Mouse (Mus musculus): ENCODE data around the gene Pou2f2.

Pou2f2 gene

DNA sequence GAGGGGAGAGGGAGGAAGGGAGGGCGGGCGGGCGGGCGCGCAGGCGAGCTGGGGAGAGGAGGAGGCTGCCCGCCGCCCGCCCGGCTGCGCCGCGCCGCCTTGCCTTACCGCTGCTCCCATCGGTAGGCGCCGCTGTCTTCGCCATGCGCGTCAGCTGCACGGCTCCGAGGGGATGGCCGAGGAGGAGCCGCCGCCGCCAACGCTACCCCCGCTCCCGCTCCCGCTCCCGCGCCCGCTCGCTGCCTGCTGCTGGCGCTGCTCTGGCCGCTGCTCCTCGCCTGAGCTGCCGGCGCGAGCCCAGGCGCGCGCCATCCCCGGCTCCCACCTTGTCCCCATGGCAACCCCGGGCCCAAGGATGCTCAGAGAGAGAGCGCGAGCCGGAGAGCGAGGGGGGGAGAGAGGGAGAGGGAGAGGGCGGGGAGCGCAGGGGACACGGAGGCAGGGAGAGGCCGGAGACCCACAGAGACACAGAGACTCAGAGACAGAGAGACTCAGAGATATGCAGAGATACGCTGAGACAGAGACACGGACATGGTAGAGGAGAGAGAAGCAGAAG is at the start of gene Pou2f2:
TSS of gene Pou2f2 (minus strand) at position 121 of the 556 bp plus-strand sequence.
- peak; percentile 47 to 78 for DNase-seq (ENCODE audit: low spot score in 2 of 2)

DNA sequence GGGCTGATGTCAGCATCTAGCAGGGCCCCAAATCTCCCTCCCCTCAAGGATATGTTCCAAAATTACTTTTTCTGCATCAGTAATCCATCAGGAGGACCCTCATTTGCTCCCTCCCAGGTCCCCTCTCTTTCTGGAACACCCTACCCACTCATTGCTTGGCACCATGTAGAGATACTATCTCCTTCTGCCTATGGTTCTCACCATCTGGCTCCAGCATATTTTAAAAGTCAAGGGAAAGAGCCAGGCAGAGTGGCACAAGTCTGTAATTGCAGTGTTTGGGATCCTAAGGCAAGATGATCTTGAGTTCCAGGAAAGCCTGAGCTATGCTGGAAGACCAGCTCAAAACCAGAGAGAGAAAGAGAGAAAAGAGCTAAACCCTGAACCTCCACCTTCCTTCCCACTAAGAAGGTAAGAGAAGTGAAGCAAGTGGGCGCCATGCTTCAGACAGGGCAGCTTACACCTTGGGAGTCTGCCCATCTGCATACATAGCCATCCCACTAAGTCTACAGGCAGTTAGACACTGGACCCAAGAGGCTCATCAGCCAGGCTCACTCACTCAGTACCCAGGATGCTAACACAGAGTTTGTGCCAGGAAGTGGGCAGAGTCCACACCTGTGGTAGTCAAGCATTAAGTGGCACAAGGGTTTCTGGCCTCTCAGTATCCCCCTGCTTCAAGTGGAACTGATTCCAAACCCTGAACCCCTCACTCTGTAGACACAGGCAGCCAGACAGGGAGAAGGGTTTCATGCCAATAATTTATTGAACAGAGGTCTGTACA is 48.2 kb upstream of the Pou2f2 start:
- DNase-seq (ENCODE audit: low spot score in 2 of 2), result no peak

DNA sequence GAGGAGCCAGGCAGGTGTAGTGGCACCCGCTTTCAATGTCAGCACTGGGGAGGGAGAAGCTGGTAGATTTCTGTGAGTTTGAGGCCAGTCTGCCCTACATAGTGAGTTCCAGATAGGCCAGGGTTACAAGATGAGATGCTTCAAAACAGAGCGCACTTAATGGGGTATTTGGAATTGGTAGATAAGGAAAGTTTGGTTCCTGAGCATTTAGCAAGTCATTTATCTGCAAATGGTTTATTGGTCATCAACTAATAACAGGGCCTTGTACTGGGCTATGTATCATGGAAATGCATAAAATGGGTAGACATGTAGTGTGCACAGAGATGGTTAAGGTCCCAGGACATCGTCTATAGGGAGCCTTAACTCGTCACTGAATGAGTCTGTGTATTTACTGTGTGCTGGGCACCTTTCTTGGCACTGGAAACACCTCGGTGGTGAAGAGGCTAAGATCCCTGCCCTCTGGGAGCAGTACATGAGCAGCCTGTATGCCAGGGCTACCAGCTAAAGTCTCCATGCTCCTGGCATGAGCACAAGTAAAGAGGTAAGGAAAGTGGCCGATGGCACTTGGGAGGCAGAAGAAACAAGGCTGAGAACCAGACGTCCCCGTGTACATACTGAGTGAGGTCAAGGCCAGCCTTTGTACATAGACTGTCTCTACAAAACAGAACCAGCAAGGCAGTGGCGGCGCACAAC is 42.9 kb upstream of the Pou2f2 start:
- no peak for DNase-seq (ENCODE audit: low spot score in 2 of 2)

DNA sequence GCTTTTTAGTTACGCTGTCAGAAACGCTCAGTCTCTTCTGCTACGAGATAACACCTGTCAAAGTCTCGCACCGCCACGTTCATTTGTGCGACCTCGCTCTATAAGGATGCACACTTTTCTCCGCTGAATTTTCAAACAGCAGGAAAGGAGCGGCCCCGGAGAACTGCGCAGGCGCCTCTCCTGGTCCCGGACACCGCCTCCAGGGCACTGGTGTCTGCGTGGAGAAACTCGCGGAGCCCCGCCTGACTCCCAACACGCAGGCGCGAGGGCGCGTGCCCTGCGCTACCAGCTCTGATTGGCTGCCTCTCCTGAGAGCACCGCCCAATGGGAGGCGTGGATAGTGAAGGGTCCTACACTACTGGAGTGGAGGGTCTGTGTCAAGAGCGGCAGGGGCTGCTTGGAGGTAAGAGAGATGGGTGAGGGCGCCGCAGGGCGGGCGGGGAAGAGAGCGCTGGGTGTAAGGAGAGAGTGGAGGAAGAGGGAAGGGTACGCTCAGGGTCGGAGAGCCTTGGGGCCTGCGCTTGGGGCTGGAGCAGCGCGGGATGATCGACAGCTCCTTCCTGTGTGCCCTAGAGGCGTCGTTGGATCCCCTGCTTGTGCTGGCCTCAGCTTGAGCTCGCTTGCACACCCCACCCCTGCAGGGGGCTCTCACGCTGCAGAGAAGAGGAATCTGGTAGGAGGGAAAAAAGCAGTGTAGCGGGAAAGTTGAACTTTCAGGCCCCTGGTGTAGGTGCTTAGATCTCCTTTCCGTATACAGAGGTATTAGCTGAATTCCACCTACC is 41.8 kb upstream of the Pou2f2 start, which contains the start of gene Zfp526:
TSS of gene Zfp526 (plus strand) at position 324 of the 782 bp plus-strand sequence.
- peak; percentile 97 for DNase-seq (ENCODE audit: low spot score in 2 of 2)

DNA sequence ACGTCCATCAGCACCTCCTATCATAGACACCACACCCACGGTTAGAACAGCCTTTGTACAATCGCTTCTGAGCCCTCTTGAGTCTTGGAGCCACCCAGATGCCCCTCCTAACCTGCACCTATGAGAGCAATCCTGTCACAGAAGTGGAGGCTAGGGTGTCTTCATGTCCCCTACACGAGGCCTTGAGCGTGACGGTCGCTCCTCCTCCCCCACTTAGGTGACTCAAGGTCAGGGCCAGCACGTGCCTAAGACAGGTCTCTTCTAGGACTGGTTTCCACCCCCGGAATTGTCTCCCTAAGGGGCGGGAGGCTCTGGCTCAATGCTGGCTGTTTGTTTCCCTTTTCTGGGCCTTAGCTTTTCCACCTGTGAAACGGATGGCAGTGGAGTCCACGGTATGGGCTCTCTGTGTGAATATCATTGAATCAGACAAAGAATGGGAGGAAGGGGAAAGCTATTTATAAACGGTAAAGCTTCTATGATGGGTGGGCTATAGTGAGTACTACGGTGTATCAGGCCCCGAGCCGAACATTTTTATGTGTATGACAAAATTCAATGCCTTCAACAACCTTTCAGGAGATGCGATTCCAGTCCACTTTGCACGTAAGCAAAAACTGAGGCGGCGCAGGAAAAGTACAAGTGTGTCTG is 41.1 kb upstream of the Pou2f2 start, which contains the start of gene Dedd2:
TSS of gene Dedd2 (minus strand) at position 159 of the 645 bp plus-strand sequence.
- peak in 1 of 2 experiments; percentile 48 for DNase-seq (ENCODE audit: low spot score in 2 of 2)

DNA sequence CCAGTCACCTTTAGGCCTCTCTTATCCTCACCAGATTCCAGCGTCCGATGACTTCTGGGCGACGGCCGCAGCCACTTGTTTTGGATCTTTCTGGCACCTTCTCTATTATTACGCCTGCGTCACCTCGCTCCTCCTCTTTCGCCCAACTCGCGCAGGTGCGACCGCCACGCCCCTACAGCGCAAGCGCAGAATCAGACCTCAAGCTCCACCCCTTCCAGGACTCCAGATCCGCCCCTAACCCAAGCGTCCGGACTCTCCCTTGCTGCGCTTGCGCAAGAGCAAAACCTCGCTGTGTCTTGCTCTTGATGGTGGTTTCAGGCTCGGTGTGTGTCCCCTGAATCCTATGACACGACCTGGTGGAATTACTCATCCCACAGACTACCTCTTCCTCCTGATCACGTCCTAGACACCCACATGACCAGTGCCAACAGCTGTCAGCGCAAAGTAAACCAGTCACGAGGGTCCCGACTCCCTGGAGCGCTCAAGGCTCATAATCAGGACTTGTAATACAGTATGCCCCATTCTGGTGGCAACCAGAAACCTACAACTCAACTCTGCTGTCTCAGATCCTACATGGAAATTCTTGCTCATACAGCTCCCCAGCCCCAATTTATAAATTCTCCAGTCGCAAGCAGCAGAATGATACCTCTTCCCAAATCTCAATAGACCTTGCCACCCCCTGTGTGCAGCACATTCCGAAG is 40.4 kb upstream of the Pou2f2 start:
- DNase-seq (ENCODE audit: low spot score in 2 of 2), result peak; percentile 98 to 99

DNA sequence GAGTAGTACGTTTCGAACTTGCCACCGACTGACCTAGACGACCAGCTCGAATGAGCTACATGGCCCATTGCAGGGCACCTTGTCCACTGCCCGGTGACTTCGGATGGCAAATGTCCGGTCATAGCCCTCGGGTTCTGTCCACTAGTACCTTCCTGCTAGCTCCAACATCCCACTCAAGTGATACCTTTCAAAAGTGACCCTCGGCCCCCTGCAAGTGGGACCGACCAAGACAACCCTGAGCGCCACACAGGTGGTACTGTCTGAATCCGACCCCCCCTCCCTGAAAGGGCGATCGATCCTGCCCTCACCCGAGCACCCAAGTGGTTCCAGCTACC is 39.9 kb upstream of the Pou2f2 start:
- no peak for DNase-seq (ENCODE audit: low spot score in 2 of 2)

DNA sequence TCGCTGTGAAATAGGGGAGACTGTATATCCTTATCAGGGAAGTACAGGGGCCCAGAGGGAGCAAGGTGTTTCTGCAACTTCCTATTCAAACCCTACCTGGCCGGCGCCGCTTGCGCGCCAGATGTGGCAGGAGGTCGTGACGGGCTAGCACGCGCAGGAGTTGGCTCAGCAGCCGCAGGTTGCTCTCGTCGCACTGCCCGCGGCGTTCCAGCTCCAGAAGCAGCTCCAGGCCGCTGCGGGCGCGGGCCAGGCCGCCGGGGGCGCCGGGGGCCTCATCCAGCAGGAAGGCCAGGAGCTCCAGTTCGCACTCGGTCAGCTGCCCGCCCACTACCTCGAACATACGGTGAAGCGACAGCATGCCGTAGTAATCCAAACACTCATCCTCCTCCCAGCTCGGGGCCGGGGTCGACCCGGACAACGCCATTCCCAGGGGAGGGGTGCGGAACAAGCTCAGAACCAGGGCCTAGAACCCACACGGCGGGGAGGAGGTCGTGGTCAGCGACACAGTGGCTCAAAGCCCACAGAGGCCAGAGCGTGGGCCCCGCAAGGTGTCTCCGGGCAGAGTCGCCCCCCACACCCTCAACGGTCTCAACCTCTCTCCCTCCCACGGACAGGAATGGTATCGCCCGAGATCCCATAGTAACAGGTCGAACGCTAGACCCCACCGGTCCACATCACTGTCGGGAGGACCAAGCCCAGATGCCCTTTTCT is 39.3 kb upstream of the Pou2f2 start:
- peak; percentile 66 to 85 for DNase-seq (ENCODE audit: low spot score in 2 of 2)

DNA sequence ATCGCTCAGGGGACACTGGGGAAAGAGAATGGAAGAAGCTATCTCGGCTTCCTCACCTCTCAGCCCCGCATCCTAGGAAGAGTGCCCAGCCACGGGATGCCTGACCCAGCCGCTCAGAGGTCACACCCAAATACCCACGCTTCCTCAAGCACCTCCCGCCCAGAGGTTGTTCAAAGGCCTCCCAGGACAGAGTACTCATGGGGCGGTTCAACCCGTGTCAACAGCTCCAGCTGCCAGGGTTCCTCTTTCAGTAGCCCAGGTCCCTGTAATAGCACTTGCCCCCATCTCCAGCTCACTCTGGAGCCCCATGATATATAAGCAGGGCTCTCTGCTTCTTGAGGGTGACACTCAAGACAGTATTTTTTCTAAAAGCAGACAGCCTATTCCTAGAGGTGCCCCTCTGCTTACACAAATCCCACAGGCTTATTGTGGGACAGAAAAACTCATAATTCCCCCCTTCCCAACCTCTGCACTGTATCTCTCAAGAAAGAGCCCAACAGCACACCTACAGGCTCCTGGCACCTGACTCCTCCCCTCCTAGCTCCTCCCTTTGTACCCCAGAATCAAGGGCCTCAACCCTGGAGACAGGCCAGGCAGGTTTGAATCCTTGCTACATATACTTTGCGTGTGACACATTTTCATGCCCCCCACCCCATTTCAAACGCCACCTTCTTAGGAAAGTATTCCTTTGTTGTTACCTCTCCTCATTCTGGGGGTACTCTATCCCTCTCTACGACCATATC is 38.3 kb upstream of the Pou2f2 start:
- DNase-seq (ENCODE audit: low spot score in 2 of 2), result peak; percentile 58 to 73

DNA sequence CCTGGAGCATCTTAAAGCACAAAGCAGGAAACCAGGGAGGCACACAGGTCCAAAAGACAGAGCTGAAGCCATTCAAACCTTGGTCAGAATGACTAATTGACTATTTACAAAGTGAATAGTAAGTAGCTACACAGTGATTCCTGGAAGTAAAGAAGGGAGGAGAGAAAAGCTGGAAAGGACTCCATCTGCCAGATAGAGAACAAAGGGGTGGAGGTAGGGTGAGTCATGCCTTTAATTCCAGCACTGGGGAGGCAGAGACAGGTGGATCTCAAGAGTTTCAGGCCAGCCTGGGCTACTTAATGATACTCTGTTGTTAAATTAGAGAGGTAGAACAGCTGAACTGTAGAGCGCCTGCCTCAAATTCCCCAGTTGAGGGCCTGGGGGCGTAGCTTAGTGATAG is 34.6 kb upstream of the Pou2f2 start:
- DNase-seq (ENCODE audit: low spot score in 2 of 2), result no peak

DNA sequence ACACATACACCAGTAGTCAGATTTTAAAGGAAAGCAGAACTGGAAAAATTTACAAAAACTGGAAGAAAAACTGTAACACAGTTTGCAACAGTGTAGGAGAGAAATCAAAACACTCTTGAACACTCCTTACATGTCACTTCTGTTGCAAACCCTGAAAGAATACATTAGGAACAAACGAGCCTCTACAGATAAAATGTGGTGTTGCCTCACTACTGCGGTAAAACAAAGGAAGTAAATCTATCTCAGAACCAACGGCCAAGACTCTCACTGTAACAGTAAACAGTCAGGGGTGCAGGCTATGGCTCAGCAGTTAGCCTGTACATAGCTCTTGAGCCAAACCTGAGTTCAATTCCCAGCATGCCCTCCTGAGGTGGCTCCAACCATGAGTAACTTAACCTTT is 33.6 kb upstream of the Pou2f2 start:
- DNase-seq (ENCODE audit: low spot score in 2 of 2), result no peak

DNA sequence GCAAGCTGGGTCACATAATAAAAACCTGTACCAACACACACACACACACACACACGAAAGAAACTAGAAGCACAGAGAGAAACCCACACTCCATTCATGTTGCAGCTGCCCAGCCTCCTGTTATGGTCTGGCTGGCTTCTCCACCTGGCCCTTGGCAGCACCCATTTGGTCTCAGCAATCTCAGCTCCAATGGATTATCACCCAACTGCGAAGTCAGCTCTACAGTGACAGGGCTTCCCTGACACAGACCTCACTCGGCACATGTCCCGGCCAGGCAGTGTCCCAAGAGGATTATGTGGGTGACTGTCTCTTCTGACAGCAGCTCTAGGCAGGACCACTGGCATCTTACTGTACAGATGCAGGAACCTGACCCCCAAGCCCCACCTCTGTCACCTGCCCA is 31.0 kb upstream of the Pou2f2 start:
- no peak for DNase-seq (ENCODE audit: low spot score in 2 of 2)

DNA sequence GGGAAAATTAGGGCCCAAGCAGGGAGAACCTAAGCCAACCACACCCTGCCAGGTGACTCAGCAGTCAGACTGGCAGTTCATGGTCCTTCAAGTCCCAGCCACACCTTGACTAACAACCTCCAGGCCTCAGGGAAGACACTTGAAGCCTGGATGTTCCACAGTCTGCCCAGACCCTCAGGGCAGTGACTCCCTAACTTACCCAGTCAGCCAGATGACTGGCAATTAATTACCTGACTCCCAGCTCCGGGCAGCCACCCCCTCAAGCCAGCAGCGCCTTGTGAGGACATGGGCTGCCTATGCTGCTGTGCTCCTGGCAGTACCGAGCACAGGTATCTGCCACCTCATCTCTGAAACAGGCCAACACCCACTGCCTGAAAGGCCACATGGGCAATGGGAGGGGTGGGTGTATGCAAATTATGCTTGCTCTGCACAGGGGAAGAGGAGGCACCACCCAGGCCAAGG is 29.7 kb upstream of the Pou2f2 start:
- peak; percentile 59 to 74 for DNase-seq (ENCODE audit: low spot score in 2 of 2)

DNA sequence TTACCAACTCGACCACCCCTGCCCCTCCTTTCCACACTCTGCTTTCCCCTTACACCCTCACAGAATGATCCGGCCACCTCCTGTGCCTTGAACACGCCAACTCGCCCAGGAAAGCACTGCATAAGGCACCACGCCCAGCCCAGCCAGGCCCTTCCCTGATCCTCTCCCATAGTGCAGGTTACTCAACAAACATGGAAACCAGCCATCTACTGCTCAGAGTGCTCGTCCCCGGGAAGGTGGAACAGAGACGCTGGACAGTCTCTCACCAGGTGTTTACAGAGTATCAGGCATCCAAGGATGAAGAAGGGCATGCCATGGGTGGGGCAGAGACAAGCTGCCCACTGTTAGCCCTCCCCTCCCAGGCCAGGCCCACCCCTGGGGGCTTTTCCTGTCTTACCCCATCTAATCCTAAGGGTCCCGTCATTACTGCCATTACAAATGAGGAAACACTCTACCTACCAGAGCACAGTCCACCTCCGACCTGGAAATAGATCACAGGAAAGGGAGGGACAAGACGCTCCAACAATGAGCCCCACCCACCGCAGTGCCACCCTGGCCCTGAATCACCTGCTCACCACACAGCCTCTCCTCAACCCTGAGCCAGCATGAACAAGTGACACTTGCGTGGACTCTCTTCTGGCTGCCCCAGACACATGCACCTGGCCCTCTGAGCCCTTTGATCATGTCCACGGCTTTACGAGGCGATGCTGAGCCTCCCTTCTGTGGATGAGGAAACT is 26.7 kb upstream of the Pou2f2 start:
- peak in 1 of 2 experiments; percentile 67 for DNase-seq (ENCODE audit: low spot score in 2 of 2)

DNA sequence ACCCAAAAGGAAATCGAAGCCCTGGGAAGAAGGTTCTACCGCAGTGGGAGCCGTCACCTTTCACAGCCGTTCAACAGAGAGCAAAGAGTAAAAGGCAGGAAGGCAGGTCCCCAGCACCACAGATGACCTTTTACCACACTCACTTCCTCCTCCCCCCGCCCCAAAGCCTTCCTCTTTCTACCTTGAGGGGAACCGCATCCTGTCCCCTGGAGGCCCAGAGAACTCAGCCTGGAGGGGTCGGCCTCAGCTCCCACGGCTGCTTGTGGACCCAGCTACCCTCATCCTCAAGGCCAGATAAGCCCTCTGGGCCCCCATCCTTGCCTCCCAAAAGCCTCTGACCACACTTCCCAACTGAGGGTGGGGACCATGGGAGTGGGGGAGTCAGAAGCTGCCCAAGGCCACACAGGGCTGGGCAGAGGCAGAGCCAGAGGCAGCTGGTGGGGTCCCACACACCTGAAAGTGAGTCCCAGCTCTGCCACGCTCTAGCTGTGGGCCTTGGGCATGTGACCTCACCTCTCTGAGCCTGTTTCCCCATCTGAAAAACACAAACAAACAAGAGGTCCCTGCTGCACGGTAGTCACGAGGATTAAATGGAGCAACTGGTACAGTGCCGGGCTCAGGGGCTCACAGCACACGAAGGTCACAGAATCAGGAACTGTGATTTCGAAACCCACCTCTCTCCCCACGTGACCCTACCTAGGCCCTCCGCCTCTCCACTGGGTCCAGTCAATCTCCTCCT is 26.0 kb upstream of the Pou2f2 start:
- DNase-seq (ENCODE audit: low spot score in 2 of 2), result peak; percentile 63 to 78

DNA sequence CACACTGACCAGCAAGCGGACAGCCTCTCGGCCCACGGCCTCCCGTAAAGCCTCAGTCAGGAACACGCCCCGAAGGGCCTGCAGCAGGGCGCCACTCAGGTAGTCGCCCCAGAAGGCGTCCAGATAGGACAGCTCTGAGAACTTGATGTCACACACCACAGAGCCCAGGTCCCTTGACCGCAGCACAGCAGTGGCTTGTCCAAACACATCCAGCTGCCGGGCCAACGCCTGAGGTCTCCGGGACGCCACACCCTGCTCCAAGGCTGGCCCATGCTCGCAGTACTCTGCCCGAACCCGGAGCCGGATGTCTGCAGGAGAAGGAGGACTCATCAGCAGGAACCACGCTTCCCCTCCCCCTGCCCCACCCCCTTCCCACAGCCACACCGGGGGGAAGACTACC is 24.1 kb upstream of the Pou2f2 start:
- no peak for DNase-seq (ENCODE audit: low spot score in 2 of 2)

DNA sequence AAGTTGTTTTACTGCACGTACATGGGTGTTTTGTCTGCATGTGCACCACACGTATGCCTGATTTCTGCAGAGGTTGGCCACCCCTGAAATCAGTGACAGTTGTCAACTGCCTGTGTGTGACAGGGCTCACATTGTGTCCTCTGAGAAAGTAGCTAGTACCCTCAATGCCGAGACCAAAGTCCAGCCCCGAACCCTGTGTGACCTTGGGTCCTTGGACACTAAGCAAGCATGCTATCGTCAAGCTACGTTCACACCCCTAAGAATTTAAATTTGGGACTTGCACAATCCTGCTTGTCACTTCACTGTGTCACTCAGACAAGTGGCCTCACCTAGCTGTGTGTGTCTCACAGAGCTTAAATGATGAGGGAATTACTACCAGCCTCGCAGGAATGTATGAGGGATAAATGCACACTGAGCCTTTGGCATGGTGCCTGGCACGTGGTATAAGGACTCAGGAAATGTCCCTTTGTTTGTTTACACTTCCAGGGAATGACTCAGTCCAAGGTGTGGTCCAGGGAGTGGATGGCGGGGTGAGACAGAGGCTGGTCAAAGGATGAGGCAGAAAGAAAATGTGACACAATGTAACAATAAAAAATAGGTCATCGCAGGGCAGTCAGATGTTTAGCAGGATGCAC is 18.0 kb upstream of the Pou2f2 start:
- no peak for DNase-seq (ENCODE audit: low spot score in 2 of 2)

DNA sequence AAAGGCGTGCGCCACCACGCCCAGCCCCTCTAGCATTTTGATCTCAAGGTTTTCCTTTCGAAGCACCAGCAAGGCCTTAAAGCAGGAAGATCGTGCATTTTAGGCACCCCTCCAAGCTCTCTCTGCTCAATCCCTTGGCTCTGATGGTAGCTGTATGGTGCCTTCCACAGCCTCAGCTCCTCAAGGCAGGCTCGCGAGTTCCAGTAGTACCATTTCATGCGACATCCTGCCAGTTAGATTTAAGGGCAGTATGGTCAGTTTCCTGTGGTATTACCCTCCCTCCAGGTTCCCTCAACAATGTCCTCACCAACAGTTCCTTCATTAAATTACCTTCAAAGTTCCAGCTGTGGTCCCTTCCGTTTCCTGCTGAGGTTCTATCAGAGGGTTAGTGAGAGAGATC is 16.6 kb upstream of the Pou2f2 start:
- DNase-seq (ENCODE audit: low spot score in 2 of 2), result no peak
